Mouse (Mus musculus) limb, embryonic 10.5 days (tissue): ENCODE results near the gene B4galt4. TPM values are rescaled to one million over a fixed set of nuclear protein-coding genes. Genes with fewer than 3 reads are reported as not detected.

ENCODE experiments used
- DNase-seq: peaks from one replicate; pipeline ENCODE4 v3.0.0-alpha.2; 2017; ENCODE audit warnings: low spot score
- H3K27ac ChIP-seq: fragments of 300-500 bp; sonication (generic); 2 replicates; pipeline ENCODE4 v1.5.1; 2016; ENCODE audit warnings: mild to moderate bottlenecking
- H3K27me3 ChIP-seq: fragments of 300-500 bp; sonication (generic); 2 replicates; pipeline ENCODE4 v1.6.1; 2016; ENCODE audit warnings: low read depth, mild to moderate bottlenecking; ENCODE audit not compliant: poor library complexity, severe bottlenecking
- H3K36me3 ChIP-seq: fragments of 300-500 bp; sonication (generic); 2 replicates; pipeline ENCODE4 v1.6.1; 2016; ENCODE audit warnings: mild to moderate bottlenecking, moderate library complexity
- H3K4me1 ChIP-seq: fragments of 300-500 bp; sonication (generic); 2 replicates; pipeline ENCODE4 v1.6.1; 2016
- H3K4me3 ChIP-seq: fragments of 300-500 bp; sonication (generic); 2 replicates; pipeline ENCODE4 v1.5.1; 2016; ENCODE audit warnings: mild to moderate bottlenecking, moderate library complexity
- H3K9me3 ChIP-seq: fragments of 300-500 bp; sonication (generic); replicated peaks from 2 replicates; pipeline ENCODE4 v1.6.1; 2016; ENCODE audit warnings: mild to moderate bottlenecking
- WGBS: fragments of 180-500 bp; shearing (Covaris S2); methylation state at CpG from one replicate; pipeline ENCODE4 v1.1.7; 2016; 5-methylcytosine and 5-hydroxymethylcytosine counted together
- polyA plus RNA-seq: library from polyadenylated mRNA; unstranded; fragments of >200 nt; fragmentation: Nextera tagmentation; extraction: Ambion mirVana; gene quantifications from 2 replicates; pipeline ENCODE4 v1.2.1, GENCODE M21; 2016

The B4galt4 gene
- 19.2 and 23.0 TPM in 2 replicates for polyA plus RNA-seq

DNA sequence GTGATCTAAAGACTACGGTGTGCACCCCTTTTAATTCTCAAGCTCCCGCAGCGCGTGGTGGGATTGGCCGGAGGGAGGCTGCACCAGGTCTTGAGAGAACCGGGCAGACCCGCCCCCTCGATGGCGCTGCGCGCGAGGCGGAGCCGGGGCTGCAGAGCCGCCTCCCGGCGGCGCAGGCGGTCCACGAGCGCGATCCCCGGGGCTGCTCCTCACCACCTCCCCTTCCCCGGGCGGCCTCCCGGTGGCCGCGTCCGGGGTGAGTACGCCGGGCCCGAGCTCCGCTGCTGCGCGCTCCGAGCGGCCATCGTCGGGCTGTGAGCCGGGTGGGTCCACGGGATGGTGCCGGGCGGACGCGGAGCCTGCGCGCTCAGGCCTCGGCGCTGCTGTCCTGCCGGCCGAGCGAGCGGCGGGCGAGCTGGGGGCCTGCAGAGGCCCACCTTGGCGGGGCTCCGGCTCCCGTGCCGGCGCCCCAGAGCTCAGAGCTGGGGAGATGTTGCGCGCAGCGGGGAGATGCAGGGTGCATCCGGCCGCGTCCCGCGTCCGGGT is at the start of gene B4galt4:
TSS of gene B4galt4 (plus strand) at position 152 of the 546 bp plus-strand sequence.
- under 1% methylated on average over 63 of the region's 69 CpGs for WGBS

DNA sequence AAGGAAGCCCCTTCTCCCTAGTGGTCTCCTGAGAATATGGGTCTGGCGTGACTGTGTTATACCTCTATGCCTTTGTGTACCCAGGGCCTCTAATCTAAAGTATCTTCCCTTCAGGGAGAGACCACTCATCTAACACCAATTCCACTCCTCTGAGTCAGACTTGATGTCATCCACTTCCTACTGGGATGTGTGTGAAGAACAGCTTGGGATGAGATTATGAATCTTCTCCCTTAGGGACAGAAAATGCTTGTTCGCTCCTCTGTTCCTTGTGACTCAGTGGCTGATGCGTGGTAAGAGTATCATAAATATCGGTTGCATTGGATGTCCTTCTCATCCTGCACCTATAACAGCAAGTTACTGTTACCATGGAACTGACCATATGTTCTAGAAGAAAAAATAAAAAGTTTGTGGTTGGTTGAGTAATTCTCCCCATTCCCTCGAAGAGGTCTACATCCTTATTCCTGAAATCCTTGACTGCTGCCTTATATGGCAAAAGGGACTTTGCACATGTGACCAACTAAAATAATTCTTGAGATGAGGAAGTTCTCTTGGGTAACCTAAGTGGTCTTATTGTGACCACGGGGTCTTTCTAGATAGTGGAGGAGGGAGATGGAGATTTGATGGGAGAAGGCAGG is 47.0 kb upstream of the B4galt4 start:
- Histone ChIP-seq H3K27ac (no peak overlapping the region), H3K9me3 (no peaks in the 10 kb centered on the region), H3K4me3 (no peak overlapping the region), H3K4me1 (0 out of 2 replicates have a peak, but pooled peaks cover 4% of the 10 kb centered on the region), H3K27me3 (no peaks in the 10 kb centered on the region), H3K36me3 (0 out of 2 replicates have a peak, but pooled peaks cover 3% of the 10 kb centered on the region)
- DNase-seq = no peak
- 91% methylated on average over 6 of the region's 6 CpGs for WGBS

More for the DNA sequence above, at the start of gene B4galt4:
- Histone ChIP-seq H3K4me3 (peak within 1 kb of the TSS; percentile 75), H3K9me3 (no peaks in the 10 kb centered on the region), H3K27me3 (peaks cover 15% of the 10 kb centered on the region; the same call in 1 of the 2 replicates), H3K4me1 (peaks cover 14% of the 10 kb centered on the region), H3K36me3 (no peaks in the 10 kb centered on the region), H3K27ac (peak within 1 kb of the TSS; percentile 91)
- peak; percentile 86 for DNase-seq

DNA sequence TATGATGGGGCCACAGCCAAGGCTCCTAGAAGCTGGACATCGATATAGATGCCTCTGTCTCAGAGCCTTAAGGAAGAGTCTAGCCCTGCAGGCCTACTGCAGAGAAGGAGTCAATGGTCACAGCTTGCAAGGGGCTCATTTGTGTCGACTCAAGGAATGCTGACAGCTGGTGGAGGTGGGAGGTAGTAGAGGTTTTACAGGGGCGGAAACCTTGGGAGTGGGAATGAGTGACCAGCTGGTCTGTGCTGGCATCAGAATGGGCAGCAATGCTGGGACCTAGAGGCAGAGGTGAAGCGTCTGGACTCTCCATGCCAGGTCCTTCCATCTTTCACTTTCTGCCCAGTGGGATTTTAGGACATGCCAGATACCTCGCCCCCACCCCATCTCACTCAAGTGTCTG is 46.5 kb upstream of the B4galt4 start:
- 0 out of 2 replicates have a peak, but pooled peaks cover 3% of the 10 kb centered on the region for H3K36me3 ChIP-seq
- no peak overlapping the region for H3K4me3 ChIP-seq
- H3K4me1 ChIP-seq = peaks cover 7% of the 10 kb centered on the region; the same call in 1 of the 2 replicates
- H3K27me3 ChIP-seq = no peaks in the 10 kb centered on the region
- DNase-seq = no peak
- H3K9me3 ChIP-seq = no peaks in the 10 kb centered on the region
- H3K27ac ChIP-seq = no peak overlapping the region
- 77% methylated on average over 5 of the region's 5 CpGs for whole genome bisulfite sequencing

GRCm38 (mm10) chr16:38697611-38698010 is 44.5 kb upstream of the B4galt4 start:
- Histone ChIP-seq H3K9me3 (no peaks in the 10 kb centered on the region), H3K36me3 (0 out of 2 replicates have a peak, but pooled peaks cover 3% of the 10 kb centered on the region), H3K4me3 (no peak overlapping the region), H3K27me3 (no peaks in the 10 kb centered on the region), H3K4me1 (peaks cover 22% of the 10 kb centered on the region), H3K27ac (no peak overlapping the region)
- 86% methylated on average over 5 of the region's 5 CpGs for WGBS
- DNase-seq = no peak

- peak overlapping the region; percentile 58; the same call in 1 of the 2 replicates for H3K27ac ChIP-seq
- no peaks in the 10 kb centered on the region for H3K27me3 ChIP-seq
- H3K4me1 ChIP-seq = peaks cover 30% of the 10 kb centered on the region
- H3K36me3 ChIP-seq = no peaks in the 10 kb centered on the region
- H3K4me3 ChIP-seq = no peak overlapping the region
- no peak for DNase-seq
- 86% methylated on average over 16 of the region's 16 CpGs for WGBS
- no peaks in the 10 kb centered on the region for H3K9me3 ChIP-seq
Measured at GRCm38 (mm10) chr16:38700392-38701162, 41.5 kb upstream of the B4galt4 start.

DNA sequence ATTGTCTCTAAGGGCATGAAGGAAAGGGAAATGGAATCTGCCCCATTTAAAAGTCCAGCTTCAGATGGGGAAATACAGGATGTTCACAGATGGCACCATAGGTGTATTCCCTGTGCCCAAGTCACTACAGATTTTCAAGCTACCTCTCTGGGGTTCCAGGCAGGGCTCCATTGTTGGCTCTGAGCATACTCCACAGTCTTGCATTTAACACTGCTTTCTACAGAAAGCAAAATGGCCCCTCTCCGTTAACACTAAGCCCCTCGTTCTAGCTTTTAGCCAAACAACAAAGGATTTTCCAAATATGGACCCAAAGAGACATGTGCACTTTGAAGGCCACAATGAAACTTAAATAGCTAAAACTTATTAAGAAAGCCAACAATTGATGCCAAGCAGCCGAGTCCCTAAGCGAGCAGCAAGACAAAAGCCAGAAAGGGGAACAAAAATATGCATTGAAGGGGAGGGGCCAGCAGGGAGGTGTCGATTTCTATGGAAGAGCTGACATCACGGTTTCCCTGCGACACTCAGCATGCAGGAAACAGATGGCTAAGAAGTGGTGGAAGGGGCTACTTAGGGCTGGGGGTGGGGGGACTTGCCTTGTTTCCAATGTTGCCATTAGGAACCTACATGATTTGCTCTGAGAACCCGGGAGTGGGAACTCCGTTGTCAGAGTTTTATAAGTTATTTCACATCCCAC is 40.4 kb upstream of the B4galt4 start:
- no peaks in the 10 kb centered on the region for H3K36me3 ChIP-seq

GRCm38 (mm10) chr16:38702316-38702715 is 39.7 kb upstream of the B4galt4 start:
- H3K27me3 ChIP-seq = no peaks in the 10 kb centered on the region
- H3K4me3 ChIP-seq = no peak overlapping the region
- DNase-seq = no peak
- peaks cover 30% of the 10 kb centered on the region for H3K4me1 ChIP-seq
- H3K36me3 ChIP-seq = no peaks in the 10 kb centered on the region
- peak overlapping the region; percentile 80 for H3K27ac ChIP-seq
- H3K9me3 ChIP-seq = no peaks in the 10 kb centered on the region
- WGBS = 86% methylated on average over 3 of the region's 3 CpGs

More for the DNA sequence above, 40.4 kb upstream of the B4galt4 start:
- peak; percentile 42 for DNase-seq
- Histone ChIP-seq H3K27me3 (no peaks in the 10 kb centered on the region), H3K4me3 (no peak overlapping the region), H3K9me3 (no peaks in the 10 kb centered on the region), H3K4me1 (peaks cover 30% of the 10 kb centered on the region), H3K27ac (peak overlapping the region; percentile 80)
- whole genome bisulfite sequencing = 62% methylated on average over 9 of the region's 9 CpGs

GRCm38 (mm10) chr16:38703501-38703900 is 38.6 kb upstream of the B4galt4 start:
- Histone ChIP-seq H3K9me3 (no peaks in the 10 kb centered on the region), H3K27ac (no peak overlapping the region), H3K4me3 (no peak overlapping the region), H3K4me1 (peaks cover 30% of the 10 kb centered on the region), H3K27me3 (no peaks in the 10 kb centered on the region), H3K36me3 (no peaks in the 10 kb centered on the region)
- 20% methylated on average over 6 of the region's 6 CpGs for WGBS
- DNase-seq = peak; percentile 40

GRCm38 (mm10) chr16:38705531-38706281 is 36.4 kb upstream of the B4galt4 start:
- no peak for DNase-seq
- H3K36me3 ChIP-seq = no peaks in the 10 kb centered on the region
- H3K9me3 ChIP-seq = no peaks in the 10 kb centered on the region
- peaks cover 29% of the 10 kb centered on the region for H3K4me1 ChIP-seq
- H3K4me3 ChIP-seq = no peak overlapping the region
- WGBS = 82% methylated on average over 9 of the region's 9 CpGs
- no peaks in the 10 kb centered on the region for H3K27me3 ChIP-seq
- no peak overlapping the region for H3K27ac ChIP-seq

DNA sequence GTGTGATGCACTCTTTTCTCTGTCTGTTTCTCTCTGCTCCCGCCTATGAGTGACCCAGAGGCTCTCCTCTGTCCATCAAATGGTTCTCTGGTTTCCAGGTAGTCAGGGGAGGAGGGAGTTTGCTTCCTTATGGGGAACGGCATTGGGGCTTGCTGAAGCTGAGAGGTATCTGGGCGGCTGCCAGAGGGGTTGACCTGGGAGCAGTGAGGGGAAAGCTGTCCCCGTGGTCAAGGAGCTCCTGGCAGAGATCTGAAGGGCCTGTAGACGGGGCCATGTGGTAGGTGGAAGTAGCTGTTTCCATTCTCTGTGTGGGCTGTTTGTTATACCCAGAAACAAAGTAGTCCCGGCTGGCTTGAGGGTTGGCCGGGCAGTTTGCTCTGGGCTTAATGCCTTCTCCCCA is 35.3 kb upstream of the B4galt4 start:
- H3K4me3 ChIP-seq = no peak overlapping the region
- no peaks in the 10 kb centered on the region for H3K27me3 ChIP-seq
- DNase-seq = no peak
- H3K9me3 ChIP-seq = no peaks in the 10 kb centered on the region
- no peaks in the 10 kb centered on the region for H3K36me3 ChIP-seq
- H3K4me1 ChIP-seq = peaks cover 25% of the 10 kb centered on the region
- WGBS = 80% methylated on average over 7 of the region's 7 CpGs
- no peak overlapping the region for H3K27ac ChIP-seq

DNA sequence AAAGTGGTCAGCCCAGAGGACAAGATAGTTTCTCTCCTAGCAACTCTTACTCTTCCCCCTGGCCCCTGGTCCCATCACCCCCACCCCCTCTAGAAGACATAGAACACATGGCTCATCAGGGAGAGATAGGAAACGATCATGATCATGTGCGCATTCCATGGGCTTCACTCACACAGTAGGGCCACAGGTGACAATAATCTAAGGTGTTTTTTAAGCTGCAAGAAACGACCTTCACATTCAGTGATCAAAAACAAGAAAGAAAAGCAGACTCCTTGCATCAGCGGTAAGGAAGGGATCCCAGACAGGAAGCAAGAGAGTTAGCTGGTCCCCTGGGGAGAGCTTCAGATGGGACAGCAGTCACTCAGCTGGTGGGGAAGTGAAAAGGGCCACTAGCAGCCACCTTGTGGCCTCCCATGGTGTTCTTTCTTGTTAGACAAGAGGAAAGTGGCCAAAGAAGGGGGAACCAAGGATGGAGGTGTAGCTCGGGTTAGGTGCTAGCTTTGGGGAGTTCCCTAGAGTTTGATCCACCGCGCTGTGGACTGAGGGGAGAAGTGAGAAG is 33.0 kb upstream of the B4galt4 start:
- Histone ChIP-seq H3K4me1 (peaks cover 24% of the 10 kb centered on the region; the same call in 1 of the 2 replicates), H3K27ac (no peak overlapping the region), H3K27me3 (no peaks in the 10 kb centered on the region), H3K9me3 (no peaks in the 10 kb centered on the region), H3K36me3 (no peaks in the 10 kb centered on the region), H3K4me3 (no peak overlapping the region)
- DNase-seq = no peak
- 65% methylated on average over 7 of the region's 7 CpGs for WGBS

- no peaks in the 10 kb centered on the region for H3K9me3 ChIP-seq
- no peak for DNase-seq
- 0 out of 2 replicates have a peak overlapping the region, but pooled peaks have one; percentile 13 for H3K4me3 ChIP-seq
- no peak overlapping the region for H3K27ac ChIP-seq
- no peaks in the 10 kb centered on the region for H3K27me3 ChIP-seq
- WGBS = 53% methylated on average over 4 of the region's 4 CpGs
- H3K36me3 ChIP-seq = no peaks in the 10 kb centered on the region
- H3K4me1 ChIP-seq = peaks cover 25% of the 10 kb centered on the region; the same call in 1 of the 2 replicates
Measured at GRCm38 (mm10) chr16:38711245-38711644, 30.8 kb upstream of the B4galt4 start.
